Mouse (Mus musculus) CD8-positive naive resting alpha-beta T cell, adult 2 months (primary cell): ENCODE results near the gene Adam22.
A peak's percentile ranks its signal among the peaks of the same experiment; 100 is the strongest.
"Not testable (repeated sequence)": the region's sequence is repeated elsewhere in the genome, so short reads cannot be mapped to it uniquely, and the experiment has no call there.

Experiments
- DNase-seq, 2 experiments: peaks; one replicate each; pipeline ENCODE4 v3.0.0; 2022; ENCODE audit warnings: low read depth in 2 of 2, low spot score in 2 of 2

The Adam22 gene

GRCm38 (mm10) chr5:8062469-8062868 is 305.5 kb downstream of the Adam22 start:
- no peak for DNase-seq

- no peak for DNase-seq
Measured at GRCm38 (mm10) chr5:8058056-8058455, 309.9 kb downstream of the Adam22 start.

GRCm38 (mm10) chr5:8057018-8057323 is 311.0 kb downstream of the Adam22 start:
- DNase-seq: no peak

GRCm38 (mm10) chr5:8056141-8057017 is 311.6 kb downstream of the Adam22 start:
- peak; percentile 78 to 82 for DNase-seq

GRCm38 (mm10) chr5:8055721-8056129 is 312.2 kb downstream of the Adam22 start:
- DNase-seq: peak in 1 of 2 experiments; percentile 11

- no peak for DNase-seq
Measured at GRCm38 (mm10) chr5:8053827-8054226, 314.1 kb downstream of the Adam22 start.

- no peak for DNase-seq
Measured at GRCm38 (mm10) chr5:8045855-8046254, 322.1 kb downstream of the Adam22 start, which contains the start of gene Sri. TSS of gene Sri (plus strand) at chr5:8046078.

GRCm38 (mm10) chr5:8034596-8034995 is 333.4 kb downstream of the Adam22 start:
- DNase-seq: not testable (repeated sequence)
